Mouse (Mus musculus) MEL (cell line): Measurements from ENCODE around the gene St6galnac5. TPM values are rescaled to one million over a fixed set of nuclear protein-coding genes. Genes with fewer than 3 reads are reported as not detected.
A peak's percentile ranks its signal among the peaks of the same experiment; 100 is the strongest.

Experiments
- DNase-seq: peaks from one replicate; pipeline ENCODE4 v3.0.0; 2011; ENCODE audit warnings: low read depth, low spot score
- H3K27ac ChIP-seq: 2 replicates; pipeline ENCODE4 v1.5.1; 2012; ENCODE audit warnings: low read depth, mild to moderate bottlenecking, control low read depth, low read length, moderate library complexity; ENCODE audit not compliant: control insufficient read depth
- H3K27me3 ChIP-seq, 2 experiments: fragments of 150-350 bp in 1 of 2; sonication (generic) in 1 of 2; 2 replicates each; pipeline ENCODE4 v1.6.1; 2012; ENCODE audit warnings: low read length in 2 of 2, mild to moderate bottlenecking in 2 of 2, improper control_type of control experiment in 1 of 2, moderate library complexity in 1 of 2; ENCODE audit not compliant: insufficient read depth in 2 of 2, control insufficient read depth in 1 of 2
- H3K36me3 ChIP-seq, 2 experiments: 2 replicates each; pipeline ENCODE4 v1.6.1; 2012 to 2014; ENCODE audit warnings: low read length in 2 of 2, improper control_type of control experiment in 1 of 2, inconsistent platforms in 1 of 2, mild to moderate bottlenecking in 1 of 2; ENCODE audit not compliant: insufficient read depth in 2 of 2, control insufficient read depth in 1 of 2
- H3K4me1 ChIP-seq, 2 experiments: fragments of 150-350 bp in 1 of 2; sonication (generic) in 1 of 2; 2 replicates each; pipeline ENCODE4 v1.6.1; 2012; ENCODE audit warnings: low read length in 2 of 2, improper control_type of control experiment in 1 of 2, mild to moderate bottlenecking in 1 of 2; ENCODE audit not compliant: insufficient read depth in 2 of 2, control insufficient read depth in 1 of 2
- H3K4me3 ChIP-seq, 2 experiments: fragments of 150-350 bp in 1 of 2; sonication (generic) in 1 of 2; 2 replicates each; pipeline ENCODE4 v1.5.1; 2012; ENCODE audit warnings: low read depth in 2 of 2, low read length in 2 of 2, mild to moderate bottlenecking in 2 of 2, moderate library complexity in 2 of 2, control low read depth in 1 of 2, improper control_type of control experiment in 1 of 2; ENCODE audit not compliant: control insufficient read depth in 1 of 2, insufficient read depth in 1 of 2
- H3K79me2 ChIP-seq: 2 replicates; pipeline ENCODE4 v1.6.1; 2012; ENCODE audit warnings: mild to moderate bottlenecking, low read length, moderate library complexity; ENCODE audit not compliant: control insufficient read depth, poor library complexity, insufficient read depth
- H3K9ac ChIP-seq: 2 replicates; pipeline ENCODE4 v1.6.1; 2012; ENCODE audit warnings: low read depth, mild to moderate bottlenecking, control low read depth, low read length, moderate library complexity; ENCODE audit not compliant: control insufficient read depth, poor library complexity, severe bottlenecking
- H3K9me3 ChIP-seq: fragments of 150-350 bp; sonication (generic); replicated peaks from 2 replicates; pipeline ENCODE4 v1.6.1; 2012; ENCODE audit warnings: mild to moderate bottlenecking, low read length, improper control_type of control experiment, moderate library complexity; ENCODE audit not compliant: insufficient read depth
- CHD1 ChIP-seq: IDR thresholded peaks from 2 replicates; pipeline ENCODE4 v1.6.1; 2012; ENCODE audit warnings: low read depth, mild to moderate bottlenecking, inconsistent platforms, low read length, improper control_type of control experiment
- CHD2 ChIP-seq: IDR thresholded peaks from 2 replicates; pipeline ENCODE4 v1.6.1; 2011; ENCODE audit warnings: low read length, improper control_type of control experiment
- CTCF ChIP-seq, 3 experiments: IDR thresholded peaks in 2 of 3; conservative IDR thresholded peaks in 1 of 3; 2 replicates each; pipeline ENCODE4 v1.5.1; 2011 to 2012; ENCODE audit warnings: low read length in 3 of 3, low read depth in 2 of 3, mild to moderate bottlenecking in 2 of 3, improper control_type of control experiment in 1 of 3, inconsistent platforms in 1 of 3, mixed read lengths in 1 of 3, moderate library complexity in 1 of 3; ENCODE audit not compliant: control insufficient read depth in 1 of 3, insufficient read depth in 1 of 3, poor library complexity in 1 of 3, severe bottlenecking in 1 of 3
- E2F4 ChIP-seq: IDR thresholded peaks from 2 replicates; pipeline ENCODE4 v1.6.1; 2011; ENCODE audit warnings: low read depth, low read length, improper control_type of control experiment, borderline replicate concordance
- ELF1 ChIP-seq: IDR thresholded peaks from 2 replicates; pipeline ENCODE4 v1.6.1; 2014; ENCODE audit warnings: low read depth, mild to moderate bottlenecking, inconsistent platforms, low read length, improper control_type of control experiment, moderate library complexity
- EP300 ChIP-seq, 2 experiments: IDR thresholded peaks; 2 replicates each; pipeline ENCODE4 v1.6.1; 2011; ENCODE audit warnings: improper control_type of control experiment in 2 of 2, low read length in 2 of 2, low read depth in 1 of 2, mild to moderate bottlenecking in 1 of 2
- ETS1 ChIP-seq: IDR thresholded peaks from 2 replicates; pipeline ENCODE4 v1.6.1; 2012; ENCODE audit warnings: low read depth, mild to moderate bottlenecking, inconsistent platforms, low read length, improper control_type of control experiment, moderate library complexity
- GABPA ChIP-seq: IDR thresholded peaks from 2 replicates; pipeline ENCODE4 v1.6.1; 2012; ENCODE audit warnings: low read depth, mild to moderate bottlenecking, inconsistent platforms, low read length, improper control_type of control experiment, moderate library complexity
- GATA1 ChIP-seq: IDR thresholded peaks from 2 replicates; pipeline ENCODE4 v1.6.1; 2011; ENCODE audit warnings: low read depth, low read length, improper control_type of control experiment
- HCFC1 ChIP-seq: IDR thresholded peaks from 2 replicates; pipeline ENCODE4 v1.6.1; 2012; ENCODE audit warnings: low read depth, mild to moderate bottlenecking, inconsistent platforms, low read length, improper control_type of control experiment, moderate library complexity
- JUND ChIP-seq: IDR thresholded peaks from 2 replicates; pipeline ENCODE4 v1.6.1; 2011; ENCODE audit warnings: low read depth, mild to moderate bottlenecking, improper control_type of control experiment, low read length
- KAT2A ChIP-seq: conservative IDR thresholded peaks from 2 replicates; pipeline ENCODE4 v1.6.1; 2012; ENCODE audit warnings: low read depth, low read length, improper control_type of control experiment, inconsistent platforms
- MAFK ChIP-seq: IDR thresholded peaks from 2 replicates; pipeline ENCODE4 v1.6.1; 2011; ENCODE audit warnings: low read depth, mild to moderate bottlenecking, low read length, improper control_type of control experiment, borderline replicate concordance
- MAX ChIP-seq: IDR thresholded peaks from 2 replicates; pipeline ENCODE4 v1.6.1; 2011; ENCODE audit warnings: low read length, improper control_type of control experiment
- MAZ ChIP-seq: IDR thresholded peaks from 2 replicates; pipeline ENCODE4 v1.6.1; 2012; ENCODE audit warnings: low read depth, mild to moderate bottlenecking, inconsistent platforms, low read length, improper control_type of control experiment
- MEF2A ChIP-seq: IDR thresholded peaks from 2 replicates; pipeline ENCODE4 v1.6.1; 2014; ENCODE audit warnings: low read depth, mild to moderate bottlenecking, inconsistent platforms, low read length, improper control_type of control experiment; ENCODE audit not compliant: poor library complexity, insufficient replicate concordance, severe bottlenecking; ENCODE audit errors: extremely low read depth
- MXI1 ChIP-seq: IDR thresholded peaks from 2 replicates; pipeline ENCODE4 v1.6.1; 2011; ENCODE audit warnings: mild to moderate bottlenecking, low read depth, low read length, improper control_type of control experiment
- MYB ChIP-seq: IDR thresholded peaks from 2 replicates; pipeline ENCODE4 v1.6.1; 2011; ENCODE audit warnings: mild to moderate bottlenecking, low read depth, low read length, improper control_type of control experiment
- MYC ChIP-seq: IDR thresholded peaks from 2 replicates; pipeline ENCODE4 v1.6.1; 2011; ENCODE audit warnings: low read depth, mild to moderate bottlenecking, low read length, improper control_type of control experiment, moderate library complexity
- NELFE ChIP-seq: IDR thresholded peaks from 2 replicates; pipeline ENCODE4 v1.6.1; 2011; ENCODE audit warnings: low read depth, low read length, improper control_type of control experiment
- NRF1 ChIP-seq: IDR thresholded peaks from 2 replicates; pipeline ENCODE4 v1.6.1; 2014; ENCODE audit warnings: low read depth, mild to moderate bottlenecking, inconsistent platforms, low read length, improper control_type of control experiment, moderate library complexity; ENCODE audit not compliant: poor library complexity, insufficient read depth, severe bottlenecking
- POLR2A ChIP-seq, 2 experiments: IDR thresholded peaks; 2 replicates each; pipeline ENCODE4 v1.6.1; 2011 to 2012; ENCODE audit warnings: low read length in 2 of 2, mild to moderate bottlenecking in 2 of 2, control low read depth in 1 of 2, improper control_type of control experiment in 1 of 2, low read depth in 1 of 2, moderate library complexity in 1 of 2; ENCODE audit not compliant: control insufficient read depth in 1 of 2, insufficient read depth in 1 of 2, poor library complexity in 1 of 2
- POLR2AphosphoS2 ChIP-seq: IDR thresholded peaks from 2 replicates; pipeline ENCODE4 v1.6.1; 2011; ENCODE audit warnings: low read length, improper control_type of control experiment
- POLR2AphosphoS5 ChIP-seq: IDR thresholded peaks from 2 replicates; pipeline ENCODE4 v1.6.1; 2012; ENCODE audit warnings: low read depth, borderline replicate concordance, mild to moderate bottlenecking, inconsistent platforms, low read length, moderate library complexity, mixed read lengths
- RAD21 ChIP-seq: IDR thresholded peaks from 2 replicates; pipeline ENCODE4 v1.6.1; 2011; ENCODE audit warnings: mild to moderate bottlenecking, low read depth, low read length, improper control_type of control experiment
- RCOR1 ChIP-seq: IDR thresholded peaks from 2 replicates; pipeline ENCODE4 v1.6.1; 2012; ENCODE audit warnings: low read depth, mild to moderate bottlenecking, inconsistent platforms, low read length, improper control_type of control experiment
- SIN3A ChIP-seq: IDR thresholded peaks from 2 replicates; pipeline ENCODE4 v1.6.1; 2012; ENCODE audit warnings: low read length, improper control_type of control experiment, inconsistent platforms
- SMC3 ChIP-seq: IDR thresholded peaks from 2 replicates; pipeline ENCODE4 v1.6.1; 2011; ENCODE audit warnings: low read depth, low read length, improper control_type of control experiment
- TAL1 ChIP-seq: IDR thresholded peaks from 2 replicates; pipeline ENCODE4 v1.6.1; 2012; ENCODE audit warnings: mild to moderate bottlenecking, inconsistent platforms, low read length, moderate library complexity, mixed read lengths
- TCF12 ChIP-seq: IDR thresholded peaks from 2 replicates; pipeline ENCODE4 v1.6.1; 2014; ENCODE audit warnings: low read depth, mild to moderate bottlenecking, inconsistent platforms, low read length, improper control_type of control experiment, moderate library complexity
- UBTF ChIP-seq: IDR thresholded peaks from 2 replicates; pipeline ENCODE4 v1.6.1; 2012; ENCODE audit warnings: low read depth, mild to moderate bottlenecking, inconsistent platforms, low read length, improper control_type of control experiment, moderate library complexity, borderline replicate concordance; ENCODE audit not compliant: insufficient read depth
- USF1 ChIP-seq: IDR thresholded peaks from 2 replicates; pipeline ENCODE4 v1.6.1; 2014; ENCODE audit warnings: low read depth, mild to moderate bottlenecking, inconsistent platforms, low read length, improper control_type of control experiment, moderate library complexity
- USF2 ChIP-seq, 2 experiments: IDR thresholded peaks; 2 replicates each; pipeline ENCODE4 v1.6.1; 2011 to 2012; ENCODE audit warnings: improper control_type of control experiment in 2 of 2, low read length in 2 of 2, borderline replicate concordance in 1 of 2, inconsistent platforms in 1 of 2, low read depth in 1 of 2, mild to moderate bottlenecking in 1 of 2; ENCODE audit not compliant: insufficient read depth in 1 of 2
- ZC3H11A ChIP-seq: IDR thresholded peaks from 2 replicates; pipeline ENCODE4 v1.6.1; 2012; ENCODE audit warnings: low read depth, mild to moderate bottlenecking, inconsistent platforms, low read length, improper control_type of control experiment
- ZKSCAN1 ChIP-seq: IDR thresholded peaks from 2 replicates; pipeline ENCODE4 v1.6.1; 2012; ENCODE audit warnings: low read depth, mild to moderate bottlenecking, inconsistent platforms, low read length, improper control_type of control experiment, moderate library complexity
- ZNF384 ChIP-seq: IDR thresholded peaks from 2 replicates; pipeline ENCODE4 v1.6.1; 2012; ENCODE audit warnings: low read depth, mild to moderate bottlenecking, inconsistent platforms, low read length, improper control_type of control experiment
- polyA plus RNA-seq, 2 experiments: library from polyadenylated mRNA; stranded (reverse) in 1 of 2; unstranded in 1 of 2; fragments of >175 nt in 1 of 2; fragments of >200 nt in 1 of 2; gene quantifications; 2 replicates each; pipeline versions ENCODE4 v1.2.1 to v1.2.4; 2012; ENCODE audit warnings: low replicate concordance in 2 of 2, low read depth in 1 of 2; ENCODE audit not compliant: insufficient read length in 2 of 2, insufficient read depth in 1 of 2, missing spikeins in 1 of 2
- total RNA-seq: library from RNA; depleted of rRNA; stranded (reverse); fragments of 300-350 nt; gene quantifications from 2 replicates; pipeline ENCODE4 v1.2.3, GENCODE M21; 2012

Gene St6galnac5
- total and polyA plus RNA-seq, 3 experiments: not detected

DNA sequence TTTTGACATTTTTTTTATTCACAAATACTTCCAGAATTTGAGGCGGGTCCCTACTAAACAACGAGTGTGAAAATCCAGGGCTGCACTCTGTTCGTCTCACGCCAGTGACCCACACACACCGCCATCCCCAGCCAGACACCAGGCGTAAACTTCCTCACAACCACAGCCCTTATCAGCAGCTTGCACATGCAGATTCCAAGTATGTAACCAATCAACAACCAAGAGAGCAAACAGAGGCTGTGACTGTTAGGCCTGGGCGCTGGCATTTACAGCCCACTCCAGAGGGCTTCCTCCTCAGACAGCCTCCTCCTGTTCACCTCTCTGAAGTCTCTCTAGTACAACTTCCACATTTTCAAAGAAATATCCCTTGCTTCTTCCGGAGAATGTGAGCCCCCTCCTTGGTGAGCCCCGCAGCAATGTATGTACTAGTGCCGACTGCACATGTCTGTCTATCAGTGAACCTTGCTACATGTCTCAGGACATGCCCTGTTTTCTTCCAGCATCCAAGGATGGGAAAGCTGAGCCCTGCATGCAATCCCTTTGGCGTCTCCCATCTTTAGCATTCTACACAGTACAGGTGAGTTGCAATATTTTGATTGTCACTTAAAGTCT lies 2.5 kb downstream of the St6galnac5 start:
- Histone ChIP-seq H3K4me1 (peaks cover 0 to 10% of the 10 kb centered on the region in 2 experiments; a peak in 2 of 4 replicates), H3K27ac (peak overlapping the region; percentile 33; the same call in 1 of the 2 replicates), H3K36me3 (peaks cover 0 to 8% of the 10 kb centered on the region in 2 experiments; a peak in 2 of 4 replicates), H3K79me2 (no peaks in the 10 kb centered on the region), H3K9me3 (no peaks in the 10 kb centered on the region), H3K27me3 (no peaks in the 10 kb centered on the region; a peak in 3 of 4 replicates), H3K4me3 (0 out of 4 replicates have a peak overlapping the region, but pooled peaks of 1 of the 2 experiments have one; percentile 6), H3K9ac (0 out of 2 replicates have a peak overlapping the region, but pooled peaks have one; percentile 11)
- DNase-seq: peak; percentile 93
- peak; percentile 93 for TF ChIP-seq GATA1
- no peak for TF ChIP-seq CHD1
- TF ChIP-seq NELFE: no peak
- TF ChIP-seq MAZ: peak; percentile 62; the same call in 1 of the 2 replicates
- 0 out of 2 replicates have a peak, but pooled peaks have one; percentile 20 for TF ChIP-seq ELF1
- TF ChIP-seq MAX: peak; percentile 58
- TF ChIP-seq USF2 (IDR thresholded peaks at IDR 0.05; ENCODE audit: borderline replicate concordance in 1 of 2, insufficient read depth in 1 of 2, low read depth in 1 of 2, low read length in 2 of 2): no peak
- TF ChIP-seq TCF12: peak; percentile 89
- no peak for TF ChIP-seq CTCF (IDR thresholded peaks at IDR 0.05 in 2 of 3, conservative IDR thresholded peaks at IDR 0.05 in 1 of 3; ENCODE audit: control insufficient read depth in 1 of 3, insufficient read depth in 1 of 3, low read depth in 2 of 3, low read length in 3 of 3, poor library complexity in 1 of 3, severe bottlenecking in 1 of 3)
- TF ChIP-seq ZNF384: no peak
- TF ChIP-seq E2F4: no peak
- TF ChIP-seq POLR2A (IDR thresholded peaks at IDR 0.05; ENCODE audit: control insufficient read depth in 1 of 2, insufficient read depth in 1 of 2, low read depth in 1 of 2, low read length in 2 of 2, poor library complexity in 1 of 2): no peak
- TF ChIP-seq SIN3A: peak; percentile 49
- peak; percentile 72 for TF ChIP-seq RCOR1
- TF ChIP-seq NRF1: no peak
- 0 out of 2 replicates have a peak, but pooled peaks have one; percentile 33 for TF ChIP-seq MXI1
- no peak for TF ChIP-seq ZKSCAN1
- TF ChIP-seq JUND: no peak
- TF ChIP-seq MAFK: no peak
- no peak for TF ChIP-seq POLR2AphosphoS2
- no peak for TF ChIP-seq KAT2A
- no peak for TF ChIP-seq ZC3H11A
- TF ChIP-seq GABPA: no peak
- peak; percentile 88 for TF ChIP-seq TAL1
- TF ChIP-seq POLR2AphosphoS5: no peak
- TF ChIP-seq CHD2: no peak
- TF ChIP-seq MYC: no peak
- no peak for TF ChIP-seq MYB
- TF ChIP-seq MEF2A: no peak
- TF ChIP-seq RAD21: no peak
- TF ChIP-seq EP300 (IDR thresholded peaks at IDR 0.05; ENCODE audit: low read depth in 1 of 2, low read length in 2 of 2): peak; percentile 77 to 91
- 0 out of 2 replicates have a peak, but pooled peaks have one; percentile 14 for TF ChIP-seq SMC3
- TF ChIP-seq USF1: no peak
- TF ChIP-seq ETS1: peak; percentile 38; the same call in 1 of the 2 replicates
- TF ChIP-seq UBTF: no peak
- TF ChIP-seq HCFC1: no peak
